Mouse (Mus musculus) stomach, postnatal 0 days (tissue): Measurements from ENCODE around the gene St3gal5. TPM values are rescaled to one million over a fixed set of nuclear protein-coding genes. Genes with fewer than 3 reads are reported as not detected.

Experiments
- ATAC-seq: fragments of 200-750 bp; cut with Nextera tagmentation; 2 replicates; pipeline ENCODE4 v1.8.0; 2017; ENCODE audit not compliant: low FRiP score, low TSS enrichment
- DNase-seq: peaks from one replicate; pipeline ENCODE4 v3.0.0-alpha.2; 2016; ENCODE audit warnings: low spot score
- H3K27ac ChIP-seq: fragments of 300-500 bp; sonication (generic); replicated peaks from 2 replicates; pipeline ENCODE4 v1.5.1; 2014; ENCODE audit warnings: mild to moderate bottlenecking, control low read depth
- H3K27me3 ChIP-seq: fragments of 300-500 bp; sonication (generic); 2 replicates; pipeline ENCODE4 v1.6.1; 2014; ENCODE audit warnings: low read length; ENCODE audit not compliant: control insufficient read depth, insufficient read depth
- H3K36me3 ChIP-seq: fragments of 300-500 bp; sonication (generic); 2 replicates; pipeline ENCODE4 v1.6.1; 2014; ENCODE audit warnings: low read length, mixed read lengths; ENCODE audit not compliant: control insufficient read depth, insufficient read depth
- H3K4me1 ChIP-seq: fragments of 300-500 bp; sonication (generic); replicated peaks from 2 replicates; pipeline ENCODE4 v1.6.1; 2014; ENCODE audit warnings: antibody characterized with exemption; ENCODE audit not compliant: control insufficient read depth, insufficient read depth
- H3K4me2 ChIP-seq: fragments of 300-500 bp; sonication (generic); replicated peaks from 2 replicates; pipeline ENCODE4 v1.6.1; 2014; ENCODE audit warnings: low read depth, mild to moderate bottlenecking, control low read depth, moderate library complexity
- H3K4me3 ChIP-seq: fragments of 300-500 bp; sonication (generic); 2 replicates; pipeline ENCODE4 v1.5.1; 2014; ENCODE audit warnings: low read depth, low read length, control low read depth
- H3K9ac ChIP-seq: fragments of 300-500 bp; sonication (generic); 2 replicates; pipeline ENCODE4 v1.6.1; 2014; ENCODE audit warnings: mild to moderate bottlenecking, low read length, control low read depth, mixed read lengths
- H3K9me3 ChIP-seq: fragments of 300-500 bp; sonication (generic); 2 replicates; pipeline ENCODE4 v1.6.1; 2016; ENCODE audit warnings: low read length; ENCODE audit not compliant: control insufficient read depth
- CTCF ChIP-seq: IDR thresholded peaks from 2 replicates; pipeline ENCODE4 v1.5.1; 2016; ENCODE audit warnings: antibody characterized with exemption, low read depth, mild to moderate bottlenecking, moderate library complexity
- EP300 ChIP-seq: optimal IDR thresholded peaks from 2 replicates; pipeline ENCODE3; 2016; ENCODE audit warnings: antibody characterized with exemption
- WGBS: fragments of 180-500 bp; shearing (Covaris S2); extraction: QIAGEN DNeasy Blood & Tissue Kit; methylation state at CpG from one replicate; pipeline ENCODE4 v1.1.7; 2014; 5-methylcytosine and 5-hydroxymethylcytosine counted together
- polyA plus RNA-seq: library from polyadenylated mRNA; unstranded; fragments of >200 nt; fragmentation: Nextera tagmentation; extraction: Ambion mirVana; gene quantifications from 2 replicates; pipeline ENCODE4 v1.2.1, GENCODE M21; 2015

Gene St3gal5
- polyA plus RNA-seq, 1 experiment from 2014 or later, result 14.2 TPM

DNA sequence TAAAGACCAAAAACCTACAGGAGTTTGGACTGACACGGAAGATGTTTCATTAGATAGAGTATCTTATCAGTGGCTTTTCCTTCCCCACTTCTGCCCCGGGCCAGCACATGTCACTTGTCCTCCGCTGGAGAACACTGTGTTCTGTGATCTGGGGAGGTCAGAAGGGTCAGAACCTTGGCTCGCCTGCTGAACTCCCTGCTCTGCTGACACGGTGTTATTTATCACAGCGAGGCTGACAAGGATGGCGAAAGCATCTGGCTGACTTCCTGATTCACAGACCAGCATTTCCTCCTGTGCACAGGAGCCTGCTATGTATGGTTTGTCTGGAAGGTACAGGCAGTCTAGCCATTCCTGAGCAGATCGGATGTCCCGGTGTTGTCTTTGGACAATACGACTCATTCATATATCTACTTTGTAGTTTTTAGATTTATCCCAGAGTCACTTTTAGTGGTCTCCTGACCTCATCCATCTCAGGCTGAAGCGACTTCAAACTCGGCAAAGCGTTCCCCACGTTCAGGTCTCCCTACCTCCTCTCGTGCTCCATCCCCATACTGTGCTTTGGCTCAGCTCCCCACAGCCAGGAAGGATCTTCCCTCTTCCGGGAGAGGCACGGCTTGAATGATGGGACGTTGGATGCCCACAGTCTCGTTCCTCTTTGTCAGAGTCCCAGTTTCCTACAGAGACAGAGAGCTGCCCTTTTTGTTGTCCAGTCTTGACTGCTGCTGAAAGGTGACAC, 64.9 kb downstream of the St3gal5 start:
- no peak for TF ChIP-seq EP300
- Histone ChIP-seq H3K4me3 (no peak overlapping the region), H3K27me3 (no peaks in the 10 kb centered on the region), H3K27ac (no peak overlapping the region), H3K9ac (no peak overlapping the region), H3K36me3 (no peaks in the 10 kb centered on the region), H3K4me1 (no peaks in the 10 kb centered on the region), H3K9me3 (no peaks in the 10 kb centered on the region), H3K4me2 (no peak overlapping the region)
- DNase-seq, result no peak
- 26% methylated on average over 19 of the region's 19 CpGs for WGBS
- ATAC-seq, result peak; percentile 40; the same call in 1 of the 2 replicates

DNA sequence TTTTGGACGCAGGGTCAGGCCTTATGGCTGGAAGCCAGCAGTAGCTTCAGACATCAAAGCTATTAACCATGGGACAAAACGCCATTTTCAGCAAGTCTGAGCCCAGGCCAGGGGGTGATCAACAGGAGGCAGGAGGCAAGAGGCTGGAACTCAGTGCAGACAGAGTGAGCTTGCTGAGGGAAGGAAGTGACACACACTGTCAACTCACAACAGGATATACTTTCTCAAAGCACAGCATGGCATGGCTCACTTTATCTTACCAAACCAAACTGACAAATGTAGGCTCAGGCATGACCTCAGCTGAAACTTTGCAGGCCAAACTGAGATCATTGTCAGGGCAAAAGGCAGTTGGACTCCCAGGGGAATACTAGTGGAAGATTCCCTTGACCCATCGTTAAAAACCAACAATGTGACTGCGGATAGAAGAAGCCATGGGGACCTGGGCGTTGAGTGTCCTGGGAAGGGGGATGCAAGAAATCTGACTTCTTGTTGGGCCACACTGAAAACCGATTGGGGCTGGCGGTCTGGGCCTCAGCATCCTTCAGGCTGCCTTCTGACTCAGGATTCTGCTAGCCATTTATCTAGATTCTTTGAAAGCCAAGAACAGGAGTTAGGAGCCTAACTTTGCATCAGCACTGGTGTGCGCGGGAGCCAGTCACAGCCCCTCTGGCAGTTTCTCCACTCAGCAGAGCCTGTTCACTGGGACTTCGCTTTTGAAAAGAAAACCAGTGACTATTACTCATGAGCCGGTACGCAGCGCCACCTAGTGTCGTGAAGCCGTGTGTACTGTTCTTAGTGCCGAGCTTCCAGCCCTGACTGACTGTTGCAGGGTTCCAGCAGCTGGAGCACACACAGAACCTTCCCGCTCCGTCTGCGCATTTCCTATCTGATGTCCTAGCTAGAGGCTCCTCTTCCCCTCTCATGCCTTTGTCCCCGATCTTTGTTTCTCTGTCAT, 67.2 kb downstream of the St3gal5 start:
- Histone ChIP-seq H3K4me1 (no peaks in the 10 kb centered on the region), H3K36me3 (no peaks in the 10 kb centered on the region), H3K9me3 (no peaks in the 10 kb centered on the region), H3K9ac (no peak overlapping the region), H3K4me2 (no peak overlapping the region), H3K27ac (no peak overlapping the region), H3K27me3 (no peaks in the 10 kb centered on the region), H3K4me3 (no peak overlapping the region)
- ATAC-seq, result peak; percentile 87
- WGBS, result 20% methylated on average over 20 of the region's 20 CpGs
- TF ChIP-seq CTCF (peak; percentile 97), EP300 (no peak)
- peak; percentile 90 for DNase-seq

GRCm38 (mm10) chr6:72165907-72166306, 68.5 kb downstream of the St3gal5 start:
- no peak for ATAC-seq
- H3K9me3 ChIP-seq, result no peaks in the 10 kb centered on the region
- no peaks in the 10 kb centered on the region for H3K36me3 ChIP-seq
- no peak overlapping the region for H3K4me3 ChIP-seq
- no peaks in the 10 kb centered on the region for H3K27me3 ChIP-seq
- H3K4me1 ChIP-seq, result no peaks in the 10 kb centered on the region
- no peak overlapping the region for H3K9ac ChIP-seq
- no peak overlapping the region for H3K27ac ChIP-seq
- 48% methylated on average over 2 of the region's 2 CpGs for WGBS
- TF ChIP-seq CTCF (no peak), EP300 (no peak)
- DNase-seq, result no peak
- no peak overlapping the region for H3K4me2 ChIP-seq

- no peak overlapping the region for H3K9ac ChIP-seq
- DNase-seq (no peak), ATAC-seq (no peak)
- no peaks in the 10 kb centered on the region for H3K27me3 ChIP-seq
- H3K4me2 ChIP-seq, result no peak overlapping the region
- 81% methylated on average over 3 of the region's 3 CpGs for WGBS
- H3K4me1 ChIP-seq, result no peaks in the 10 kb centered on the region
- H3K36me3 ChIP-seq, result no peaks in the 10 kb centered on the region
- TF ChIP-seq EP300, result no peak
- TF ChIP-seq CTCF, result no peak
- no peak overlapping the region for H3K4me3 ChIP-seq
- H3K9me3 ChIP-seq, result no peaks in the 10 kb centered on the region
- no peak overlapping the region for H3K27ac ChIP-seq
Measured at GRCm38 (mm10) chr6:72171391-72171790, 74.0 kb downstream of the St3gal5 start.

- Histone ChIP-seq H3K9ac (no peak overlapping the region), H3K9me3 (no peaks in the 10 kb centered on the region), H3K27me3 (no peaks in the 10 kb centered on the region), H3K4me2 (no peak overlapping the region), H3K36me3 (no peaks in the 10 kb centered on the region), H3K4me3 (no peak overlapping the region), H3K27ac (no peak overlapping the region), H3K4me1 (no peaks in the 10 kb centered on the region)
- ATAC-seq (no peak), DNase-seq (no peak)
- WGBS, result 79% methylated on average over 1 of the region's 1 CpGs
- TF ChIP-seq EP300, result no peak
- TF ChIP-seq CTCF, result no peak
Measured at GRCm38 (mm10) chr6:72173350-72173749, 76.0 kb downstream of the St3gal5 start.

- WGBS, result 39% methylated on average over 3 of the region's 3 CpGs
- H3K9ac ChIP-seq, result no peak overlapping the region
- no peak overlapping the region for H3K27ac ChIP-seq
- no peaks in the 10 kb centered on the region for H3K27me3 ChIP-seq
- H3K4me2 ChIP-seq, result no peak overlapping the region
- no peak overlapping the region for H3K4me3 ChIP-seq
- no peaks in the 10 kb centered on the region for H3K9me3 ChIP-seq
- ATAC-seq (peak; percentile 25; the same call in 1 of the 2 replicates), DNase-seq (no peak)
- no peaks in the 10 kb centered on the region for H3K4me1 ChIP-seq
- TF ChIP-seq EP300 (no peak), CTCF (no peak)
- no peaks in the 10 kb centered on the region for H3K36me3 ChIP-seq
Measured at GRCm38 (mm10) chr6:72175419-72175818, 78.0 kb downstream of the St3gal5 start.
